Mouse (Mus musculus): ENCODE data around the gene Gm17490. TPM values are rescaled to one million over a fixed set of nuclear protein-coding genes. Genes with fewer than 3 reads are reported as not detected.
"Not testable (repeated sequence)": the region's sequence is repeated elsewhere in the genome, so short reads cannot be mapped to it uniquely, and the experiment has no call there.

The Gm17490 gene
- total RNA-seq, 2 experiments from 2014 or later = not detected

GRCm38 (mm10) chr2:11635035-11635434 lies 9.0 kb upstream of the Gm17490 start:
- DNase-seq (ENCODE audit: low spot score in 2 of 2) = no peak

GRCm38 (mm10) chr2:11623726-11624125 lies 2.3 kb downstream of the Gm17490 start:
- no peak for DNase-seq (ENCODE audit: low spot score in 2 of 2)

GRCm38 (mm10) chr2:11623173-11623572 lies 2.9 kb downstream of the Gm17490 start:
- DNase-seq (ENCODE audit: low spot score in 2 of 2) = no peak

DNA sequence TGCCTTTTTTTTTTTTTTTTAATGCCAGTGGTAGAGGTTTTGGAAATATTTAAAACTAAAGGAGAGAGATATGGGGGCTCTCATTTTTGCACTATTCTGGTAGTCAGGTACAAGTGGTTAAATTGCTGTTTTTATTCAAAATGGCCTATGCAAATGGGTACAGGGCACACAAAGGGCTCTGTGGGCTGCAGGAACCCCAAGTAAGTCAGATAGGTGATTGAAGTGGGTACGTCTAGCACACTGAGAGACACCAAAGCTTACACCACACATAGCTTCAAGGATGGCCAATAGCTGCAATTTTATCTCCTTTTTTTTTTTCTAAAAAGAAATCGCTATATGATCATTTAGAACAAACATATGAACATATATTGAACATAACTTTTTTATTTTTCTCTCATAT lies 6.5 kb downstream of the Gm17490 start:
- DNase-seq (ENCODE audit: low spot score in 2 of 2) = no peak

GRCm38 (mm10) chr2:11616846-11617245 lies 9.2 kb downstream of the Gm17490 start:
- no peak for DNase-seq (ENCODE audit: low spot score in 2 of 2)

DNA sequence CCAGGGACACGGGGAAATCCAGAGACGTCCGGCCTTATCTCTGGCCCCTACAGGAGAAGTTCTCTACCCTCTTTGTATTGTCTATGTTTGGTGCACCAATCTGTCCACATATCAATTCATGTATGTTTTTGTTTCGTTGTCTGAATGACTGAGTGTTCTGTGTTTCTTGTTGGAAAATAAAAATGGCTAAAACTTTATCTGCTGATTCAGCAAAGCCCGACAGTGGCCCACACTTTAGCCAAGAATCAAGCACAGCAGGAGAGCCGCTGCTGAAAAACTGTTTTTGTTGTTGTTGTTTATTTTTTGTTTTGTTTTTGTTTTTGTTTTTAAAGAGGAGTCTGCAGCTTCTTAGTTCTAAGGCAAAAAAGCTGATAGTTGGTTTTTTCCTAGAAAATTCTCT lies 13.1 kb downstream of the Gm17490 start:
- not testable (repeated sequence) for DNase-seq (ENCODE audit: low spot score in 2 of 2)

GRCm38 (mm10) chr2:11606718-11607117 lies 19.3 kb downstream of the Gm17490 start:
- DNase-seq (ENCODE audit: low spot score in 2 of 2) = not testable (repeated sequence)

GRCm38 (mm10) chr2:11604911-11605310 lies 21.2 kb downstream of the Gm17490 start:
- no peak for DNase-seq (ENCODE audit: low spot score in 2 of 2)

- DNase-seq (ENCODE audit: low spot score in 2 of 2) = no peak
Measured at GRCm38 (mm10) chr2:11604053-11604452, 22.0 kb downstream of the Gm17490 start, which contains the start of gene Rbm17. TSS of gene Rbm17 (minus strand) at chr2:11604153.

GRCm38 (mm10) chr2:11602506-11603489 lies 23.3 kb downstream of the Gm17490 start:
- DNase-seq (ENCODE audit: low spot score in 2 of 2) = peak; percentile 84 to 93

DNA sequence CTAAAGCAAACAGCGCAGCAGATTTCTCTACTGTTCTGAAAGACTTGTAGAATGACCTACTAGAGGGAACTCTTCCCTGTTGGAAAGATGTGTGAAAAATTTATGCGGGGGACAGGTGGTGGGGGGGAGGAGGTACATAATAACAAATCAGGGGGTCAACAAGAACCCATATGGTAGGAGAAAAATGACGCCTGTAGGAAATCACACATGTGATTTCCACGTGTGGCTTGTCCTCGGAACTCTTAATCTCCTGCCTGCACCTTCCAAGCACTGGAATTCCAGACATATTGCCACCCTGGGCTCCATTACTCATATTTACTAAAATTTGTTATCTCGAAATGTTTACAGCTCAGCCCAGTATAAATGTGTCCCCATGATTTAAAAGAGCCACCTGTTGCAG lies 24.3 kb downstream of the Gm17490 start:
- DNase-seq (ENCODE audit: low spot score in 2 of 2) = no peak

DNA sequence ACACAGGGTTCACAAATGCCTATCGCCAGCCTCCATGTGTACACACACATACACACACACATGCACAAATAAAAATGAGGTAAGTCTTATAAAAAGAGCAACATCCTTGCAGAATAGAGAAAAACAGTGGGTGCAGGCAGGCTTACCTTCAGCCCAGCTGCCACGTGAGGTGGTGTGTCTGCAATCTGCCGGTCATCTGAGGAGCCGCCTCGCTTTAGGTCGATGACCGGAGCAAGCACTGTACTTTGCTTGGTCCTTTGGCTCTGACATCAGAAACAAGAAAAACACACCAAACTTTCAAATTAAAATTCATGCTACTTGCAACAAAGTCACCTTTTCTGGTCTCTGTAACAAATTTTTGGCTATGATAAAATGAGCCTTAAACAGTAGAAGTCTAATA lies 28.2 kb downstream of the Gm17490 start:
- no peak for DNase-seq (ENCODE audit: low spot score in 2 of 2)

- DNase-seq (ENCODE audit: low spot score in 2 of 2) = no peak
Measured at GRCm38 (mm10) chr2:11596690-11597089, 29.4 kb downstream of the Gm17490 start.

- no peak for DNase-seq (ENCODE audit: low spot score in 2 of 2)
Measured at GRCm38 (mm10) chr2:11587996-11588395, 38.1 kb downstream of the Gm17490 start.

- DNase-seq (ENCODE audit: low spot score in 2 of 2) = no peak
Measured at GRCm38 (mm10) chr2:11579399-11579798, 46.7 kb downstream of the Gm17490 start.

DNA sequence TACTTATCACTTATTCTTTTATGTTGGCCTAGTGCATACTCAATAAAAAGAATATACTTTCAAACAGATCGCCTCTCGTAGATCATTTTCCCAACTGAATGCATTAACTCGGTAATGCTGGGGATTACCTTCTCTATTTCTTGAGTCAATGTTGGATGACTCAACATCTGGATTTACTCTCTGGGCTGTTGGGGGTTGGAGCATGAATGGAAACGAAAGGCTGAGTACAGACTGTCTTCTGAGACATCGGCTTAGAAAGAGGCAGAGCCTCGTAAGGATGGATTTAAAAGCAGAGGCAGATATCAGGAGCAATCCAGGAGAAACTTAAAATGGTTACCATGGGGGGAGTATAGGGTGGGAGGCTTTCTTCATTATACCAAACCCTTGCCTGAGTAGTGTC lies 47.9 kb downstream of the Gm17490 start:
- no peak for DNase-seq (ENCODE audit: low spot score in 2 of 2)

Other genes starting within 250 kb of the Gm17490 start
- 10 to 100 TPM in 1 of 2 experiments, 1 to 10 TPM in 1; 9.2 to 17.3 TPM for gene Pfkfb3, start 72.2 kb downstream of the Gm17490 start, total RNA-seq (2021)
- gene Rbm17, start 22.1 kb downstream of the Gm17490 start, total RNA-seq (2021) = 10 to 100 TPM; 86.5 to 99.4 TPM
- gene Il2ra, start 16.5 kb upstream of the Gm17490 start, total RNA-seq (2021) = under 1 TPM; 0.15 to 0.21 TPM
- gene Il15ra, start 79.0 kb upstream of the Gm17490 start, total RNA-seq (2021) = 10 to 100 TPM; 10.1 to 10.4 TPM
- gene Fbh1, start 151.3 kb upstream of the Gm17490 start, total RNA-seq (2021) = 10 to 100 TPM; 62.3 to 70.9 TPM
- 10 to 100 TPM; 38.2 to 50.2 TPM for gene Ankrd16, start 151.6 kb upstream of the Gm17490 start, total RNA-seq (2021)

Data from gastrocnemius, postnatal 4 days (tissue).